Mouse (Mus musculus): ENCODE measurements around the gene Kdm6b. TPM values are rescaled to one million over a fixed set of nuclear protein-coding genes. Genes with fewer than 3 reads are reported as not detected.

Gene Kdm6b
- polyA plus RNA-seq, 2 experiments: 23.7 to 31.4 TPM

- 16% methylated on average over 2 of the region's 2 CpGs for WGBS
- ATAC-seq (ENCODE audit: low FRiP score, low read depth): no peak
- DNase-seq (ENCODE audit: low spot score): peak; percentile 38
Measured at GRCm38 (mm10) chr11:69369990-69370816, 43.3 kb downstream of the Kdm6b start.

DNA sequence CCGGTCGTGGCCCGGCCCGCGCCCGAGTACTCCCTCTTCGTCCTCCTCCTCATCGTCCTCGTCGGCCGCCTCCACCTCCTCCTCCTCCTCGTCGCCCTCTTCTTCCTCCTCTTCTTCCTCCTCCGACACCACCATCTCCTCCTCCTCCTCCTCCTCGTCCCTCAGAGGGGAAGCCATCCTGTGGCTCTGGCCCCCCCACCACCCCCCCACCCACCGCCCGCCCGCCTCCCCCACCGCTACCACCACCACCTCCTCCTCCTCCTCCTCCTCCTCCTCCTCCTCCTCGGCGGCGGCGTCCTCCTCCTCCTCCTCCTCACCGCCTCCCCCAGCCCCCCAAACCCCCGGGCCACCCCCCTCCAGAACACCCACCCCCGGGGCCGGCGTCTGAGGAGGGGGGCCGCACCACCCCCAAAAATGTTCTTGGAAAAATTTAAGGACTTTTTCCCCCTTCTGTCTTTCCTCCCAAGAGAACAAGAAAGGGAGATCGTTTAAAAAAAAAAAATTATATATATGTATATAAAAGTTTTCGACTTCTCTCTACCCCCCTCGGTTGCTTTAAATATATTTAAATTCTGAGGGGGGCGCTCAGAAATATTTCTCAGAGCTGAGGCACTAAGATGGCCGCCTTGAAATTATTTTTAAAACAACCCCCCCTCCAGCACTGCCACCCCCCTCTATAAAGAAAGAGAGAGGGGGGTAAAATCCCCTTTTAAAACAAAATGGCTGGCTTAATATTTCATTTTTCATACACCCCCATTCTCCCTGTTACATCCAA, 44.1 kb downstream of the Kdm6b start, which contains the start of gene Chd3:
TSS of gene Chd3 (minus strand) at position 192 of the 775 bp plus-strand sequence.
- Histone ChIP-seq H3K4me3 (replicated peaks; ENCODE audit: low read length) (peak within 1 kb of the TSS; percentile 94), H3K9me3 (ENCODE audit: control insufficient read depth, low read length) (no peaks in the 10 kb centered on the region), H3K27ac (replicated peaks; ENCODE audit: low read depth, low read length) (peak within 1 kb of the TSS; percentile 100), H3K4me1 (ENCODE audit: control insufficient read depth, insufficient read depth, low read length) (peaks cover 39% of the 10 kb centered on the region), H3K27me3 (ENCODE audit: control insufficient read depth, insufficient read depth, low read length) (no peaks in the 10 kb centered on the region), H3K9ac (ENCODE audit: low read depth, low read length, severe bottlenecking) (peak within 1 kb of the TSS; percentile 100), H3K36me3 (ENCODE audit: control insufficient read depth, insufficient read depth, low read length) (peaks cover 17% of the 10 kb centered on the region), H3K4me2 (replicated peaks; ENCODE audit: low read depth, low read length, severe bottlenecking) (peak within 1 kb of the TSS; percentile 94)
- peak; percentile 8 for DNase-seq (ENCODE audit: low spot score)
- WGBS: under 1% methylated on average over 14 of the region's 34 CpGs
- no peak for ATAC-seq (ENCODE audit: low FRiP score, low read depth)
- TF ChIP-seq POLR2A (IDR thresholded peaks at IDR 0.05; ENCODE audit: borderline replicate concordance, extremely low read depth, insufficient read depth, insufficient read length): no peak

More at GRCm38 (mm10) chr11:69369990-69370816, 43.3 kb downstream of the Kdm6b start:
- H3K4me2 ChIP-seq (replicated peaks; ENCODE audit: low read depth, low read length, severe bottlenecking): peak overlapping the region; percentile 94
- peaks cover 31% of the 10 kb centered on the region for H3K4me1 ChIP-seq (ENCODE audit: control insufficient read depth, insufficient read depth, low read length)
- H3K4me3 ChIP-seq (replicated peaks; ENCODE audit: low read length): peak overlapping the region; percentile 94
- H3K36me3 ChIP-seq (ENCODE audit: control insufficient read depth, insufficient read depth, low read length): peaks cover 20% of the 10 kb centered on the region
- H3K9ac ChIP-seq (ENCODE audit: low read depth, low read length, severe bottlenecking): peak overlapping the region; percentile 100
- peak overlapping the region; percentile 100 for H3K27ac ChIP-seq (replicated peaks; ENCODE audit: low read depth, low read length)
- no peaks in the 10 kb centered on the region for H3K9me3 ChIP-seq (ENCODE audit: control insufficient read depth, low read length)
- H3K27me3 ChIP-seq (ENCODE audit: control insufficient read depth, insufficient read depth, low read length): no peaks in the 10 kb centered on the region
- no peak for TF ChIP-seq POLR2A (IDR thresholded peaks at IDR 0.05; ENCODE audit: borderline replicate concordance, extremely low read depth, insufficient read depth, insufficient read length)

GRCm38 (mm10) chr11:69368356-69369214, 44.9 kb downstream of the Kdm6b start:
- peaks cover 17% of the 10 kb centered on the region for H3K36me3 ChIP-seq (ENCODE audit: control insufficient read depth, insufficient read depth, low read length)
- H3K27ac ChIP-seq (replicated peaks; ENCODE audit: low read depth, low read length): peak overlapping the region; percentile 100
- peak overlapping the region; percentile 94 for H3K4me2 ChIP-seq (replicated peaks; ENCODE audit: low read depth, low read length, severe bottlenecking)
- H3K27me3 ChIP-seq (ENCODE audit: control insufficient read depth, insufficient read depth, low read length): no peaks in the 10 kb centered on the region
- under 1% methylated on average over 51 of the region's 106 CpGs for WGBS
- peak overlapping the region; percentile 94 for H3K4me3 ChIP-seq (replicated peaks; ENCODE audit: low read length)
- peak overlapping the region; percentile 100 for H3K9ac ChIP-seq (ENCODE audit: low read depth, low read length, severe bottlenecking)
- H3K4me1 ChIP-seq (ENCODE audit: control insufficient read depth, insufficient read depth, low read length): peaks cover 47% of the 10 kb centered on the region
- ATAC-seq (ENCODE audit: low FRiP score, low read depth) (no peak), DNase-seq (ENCODE audit: low spot score) (peak; percentile 29)
- H3K9me3 ChIP-seq (ENCODE audit: control insufficient read depth, low read length): no peaks in the 10 kb centered on the region
- no peak for TF ChIP-seq POLR2A (IDR thresholded peaks at IDR 0.05; ENCODE audit: borderline replicate concordance, extremely low read depth, insufficient read depth, insufficient read length)

GRCm38 (mm10) chr11:69367616-69368355, 45.7 kb downstream of the Kdm6b start:
- Histone ChIP-seq H3K36me3 (ENCODE audit: control insufficient read depth, insufficient read depth, low read length) (peaks cover 17% of the 10 kb centered on the region), H3K9ac (ENCODE audit: low read depth, low read length, severe bottlenecking) (peak overlapping the region; percentile 100), H3K4me1 (ENCODE audit: control insufficient read depth, insufficient read depth, low read length) (peaks cover 48% of the 10 kb centered on the region), H3K27ac (replicated peaks; ENCODE audit: low read depth, low read length) (peak overlapping the region; percentile 100), H3K4me2 (replicated peaks; ENCODE audit: low read depth, low read length, severe bottlenecking) (peak overlapping the region; percentile 94), H3K4me3 (replicated peaks; ENCODE audit: low read length) (peak overlapping the region; percentile 94), H3K9me3 (ENCODE audit: control insufficient read depth, low read length) (no peaks in the 10 kb centered on the region), H3K27me3 (ENCODE audit: control insufficient read depth, insufficient read depth, low read length) (no peaks in the 10 kb centered on the region)
- DNase-seq (ENCODE audit: low spot score) (peak; percentile 41), ATAC-seq (ENCODE audit: low FRiP score, low read depth) (no peak)
- 2% methylated on average over 22 of the region's 22 CpGs for WGBS
- TF ChIP-seq POLR2A (IDR thresholded peaks at IDR 0.05; ENCODE audit: borderline replicate concordance, extremely low read depth, insufficient read depth, insufficient read length): no peak
